Mouse (Mus musculus) embryonic facial prominence, embryonic 12.5 days (tissue): ENCODE data around the gene Pknox2. TPM values are rescaled to one million over a fixed set of nuclear protein-coding genes. Genes with fewer than 3 reads are reported as not detected.

ENCODE experiments used
- ATAC-seq: fragments of 200-750 bp; cut with Nextera tagmentation; 2 replicates; pipeline ENCODE4 v1.8.0; 2017; ENCODE audit not compliant: insufficient number of reproducible peaks, insufficient read depth, low FRiP score, low TSS enrichment
- H3K27ac ChIP-seq: fragments of 300-500 bp; sonication (generic); 2 replicates; pipeline ENCODE4 v1.5.1; 2016; ENCODE audit warnings: mild to moderate bottlenecking
- H3K27me3 ChIP-seq: fragments of 300-500 bp; sonication (generic); 2 replicates; pipeline ENCODE4 v1.6.1; 2016; ENCODE audit warnings: mild to moderate bottlenecking, moderate library complexity
- H3K36me3 ChIP-seq: fragments of 300-500 bp; sonication (generic); 2 replicates; pipeline ENCODE4 v1.6.1; 2016; ENCODE audit warnings: mild to moderate bottlenecking
- H3K4me1 ChIP-seq: fragments of 300-500 bp; sonication (generic); 2 replicates; pipeline ENCODE4 v1.6.1; 2016
- H3K4me2 ChIP-seq: fragments of 300-500 bp; sonication (generic); replicated peaks from 2 replicates; pipeline ENCODE4 v1.6.1; 2016; ENCODE audit warnings: mild to moderate bottlenecking, moderate library complexity
- H3K4me3 ChIP-seq: fragments of 300-500 bp; sonication (generic); 2 replicates; pipeline ENCODE4 v1.5.1; 2016; ENCODE audit warnings: mild to moderate bottlenecking
- H3K9ac ChIP-seq: fragments of 300-500 bp; sonication (generic); 2 replicates; pipeline ENCODE4 v1.6.1; 2016; ENCODE audit warnings: mild to moderate bottlenecking, moderate library complexity
- H3K9me3 ChIP-seq: fragments of 300-500 bp; sonication (generic); 2 replicates; pipeline ENCODE4 v1.6.1; 2016; ENCODE audit warnings: mild to moderate bottlenecking, moderate library complexity
- WGBS: fragments of 180-500 bp; shearing (Covaris S2); methylation state at CpG from one replicate; pipeline ENCODE4 v1.1.7; 2016; 5-methylcytosine and 5-hydroxymethylcytosine counted together
- polyA plus RNA-seq: library from polyadenylated mRNA; unstranded; fragments of >200 nt; fragmentation: Nextera tagmentation; extraction: Ambion mirVana; gene quantifications from 2 replicates; pipeline ENCODE4 v1.2.1, GENCODE M21; 2016

The Pknox2 gene
- polyA plus RNA-seq, 1 experiment from 2014 or later: 20.8 TPM

GRCm38 (mm10) chr9:37037405-37037804 lies 109.8 kb downstream of the Pknox2 start:
- Histone ChIP-seq H3K9ac (no peak overlapping the region), H3K4me1 (peaks cover 31% of the 10 kb centered on the region), H3K9me3 (no peaks in the 10 kb centered on the region), H3K27me3 (no peaks in the 10 kb centered on the region), H3K36me3 (no peaks in the 10 kb centered on the region), H3K27ac (no peak overlapping the region), H3K4me3 (no peak overlapping the region), H3K4me2 (no peak overlapping the region)
- 64% methylated on average over 12 of the region's 12 CpGs for WGBS
- no peak for ATAC-seq

GRCm38 (mm10) chr9:37035248-37035647 lies 112.0 kb downstream of the Pknox2 start:
- no peaks in the 10 kb centered on the region for H3K9me3 ChIP-seq
- no peak overlapping the region for H3K4me2 ChIP-seq
- H3K27ac ChIP-seq: no peak overlapping the region
- H3K36me3 ChIP-seq: no peaks in the 10 kb centered on the region
- 97% methylated on average over 3 of the region's 3 CpGs for WGBS
- H3K4me1 ChIP-seq: peaks cover 42% of the 10 kb centered on the region
- no peak overlapping the region for H3K9ac ChIP-seq
- no peaks in the 10 kb centered on the region for H3K27me3 ChIP-seq
- no peak overlapping the region for H3K4me3 ChIP-seq
- ATAC-seq: no peak

GRCm38 (mm10) chr9:37034316-37034715 lies 112.9 kb downstream of the Pknox2 start:
- H3K9me3 ChIP-seq: no peaks in the 10 kb centered on the region
- H3K4me3 ChIP-seq: no peak overlapping the region
- no peaks in the 10 kb centered on the region for H3K27me3 ChIP-seq
- ATAC-seq: no peak
- H3K36me3 ChIP-seq: no peaks in the 10 kb centered on the region
- no peak overlapping the region for H3K4me2 ChIP-seq
- no peak overlapping the region for H3K9ac ChIP-seq
- H3K27ac ChIP-seq: no peak overlapping the region
- 34% methylated on average over 1 of the region's 1 CpGs for WGBS
- peaks cover 52% of the 10 kb centered on the region for H3K4me1 ChIP-seq

GRCm38 (mm10) chr9:37030347-37031213 lies 116.6 kb downstream of the Pknox2 start:
- Histone ChIP-seq H3K4me3 (no peak overlapping the region), H3K9me3 (no peaks in the 10 kb centered on the region), H3K27ac (peak overlapping the region; percentile 79), H3K9ac (no peak overlapping the region), H3K36me3 (no peaks in the 10 kb centered on the region), H3K4me2 (peak overlapping the region; percentile 23; the same call in 1 of the 2 replicates), H3K4me1 (peaks cover 49% of the 10 kb centered on the region), H3K27me3 (no peaks in the 10 kb centered on the region)
- WGBS: 15% methylated on average over 9 of the region's 9 CpGs
- ATAC-seq: peak; percentile 84

GRCm38 (mm10) chr9:37029811-37030346 lies 117.3 kb downstream of the Pknox2 start:
- Histone ChIP-seq H3K4me1 (peaks cover 52% of the 10 kb centered on the region), H3K36me3 (no peaks in the 10 kb centered on the region), H3K9ac (no peak overlapping the region), H3K27me3 (no peaks in the 10 kb centered on the region), H3K9me3 (no peaks in the 10 kb centered on the region), H3K4me2 (no peak overlapping the region), H3K27ac (peak overlapping the region; percentile 79), H3K4me3 (no peak overlapping the region)
- 39% methylated on average over 3 of the region's 3 CpGs for WGBS
- peak; percentile 6; the same call in 1 of the 2 replicates for ATAC-seq

GRCm38 (mm10) chr9:37027825-37028575 lies 119.2 kb downstream of the Pknox2 start:
- Histone ChIP-seq H3K4me3 (no peak overlapping the region), H3K9ac (no peak overlapping the region), H3K9me3 (no peaks in the 10 kb centered on the region), H3K27ac (no peak overlapping the region), H3K4me2 (no peak overlapping the region), H3K4me1 (peaks cover 43% of the 10 kb centered on the region), H3K36me3 (no peaks in the 10 kb centered on the region), H3K27me3 (no peaks in the 10 kb centered on the region)
- WGBS: 70% methylated on average over 7 of the region's 7 CpGs
- ATAC-seq: no peak

- H3K27ac ChIP-seq: no peak overlapping the region
- no peak for ATAC-seq
- no peak overlapping the region for H3K9ac ChIP-seq
- H3K36me3 ChIP-seq: no peaks in the 10 kb centered on the region
- peaks cover 46% of the 10 kb centered on the region for H3K4me1 ChIP-seq
- no peaks in the 10 kb centered on the region for H3K27me3 ChIP-seq
- WGBS: 53% methylated on average over 3 of the region's 3 CpGs
- H3K4me2 ChIP-seq: no peak overlapping the region
- no peaks in the 10 kb centered on the region for H3K9me3 ChIP-seq
- no peak overlapping the region for H3K4me3 ChIP-seq
Observed at GRCm38 (mm10) chr9:37025913-37026312, 121.3 kb downstream of the Pknox2 start.

GRCm38 (mm10) chr9:37021586-37022230 lies 125.5 kb downstream of the Pknox2 start:
- H3K27ac ChIP-seq: 0 out of 2 replicates have a peak overlapping the region, but pooled peaks have one; percentile 6
- no peaks in the 10 kb centered on the region for H3K9me3 ChIP-seq
- no peak overlapping the region for H3K9ac ChIP-seq
- no peak overlapping the region for H3K4me2 ChIP-seq
- no peaks in the 10 kb centered on the region for H3K27me3 ChIP-seq
- H3K36me3 ChIP-seq: no peaks in the 10 kb centered on the region
- H3K4me1 ChIP-seq: peaks cover 23% of the 10 kb centered on the region; the same call in 1 of the 2 replicates
- WGBS: 31% methylated on average over 3 of the region's 3 CpGs
- H3K4me3 ChIP-seq: no peak overlapping the region
- ATAC-seq: no peak

- Histone ChIP-seq H3K27ac (no peak overlapping the region), H3K36me3 (no peaks in the 10 kb centered on the region), H3K9ac (no peak overlapping the region), H3K27me3 (no peaks in the 10 kb centered on the region), H3K9me3 (no peaks in the 10 kb centered on the region), H3K4me1 (peaks cover 22% of the 10 kb centered on the region), H3K4me3 (no peak overlapping the region), H3K4me2 (no peak overlapping the region)
- 89% methylated on average over 1 of the region's 1 CpGs for WGBS
- no peak for ATAC-seq
Observed at GRCm38 (mm10) chr9:37018154-37018553, 129.1 kb downstream of the Pknox2 start.

- no peak overlapping the region for H3K9ac ChIP-seq
- no peaks in the 10 kb centered on the region for H3K9me3 ChIP-seq
- ATAC-seq: no peak
- H3K4me3 ChIP-seq: no peak overlapping the region
- H3K27ac ChIP-seq: no peak overlapping the region
- H3K4me1 ChIP-seq: peaks cover 24% of the 10 kb centered on the region
- WGBS: 68% methylated on average over 7 of the region's 7 CpGs
- no peaks in the 10 kb centered on the region for H3K36me3 ChIP-seq
- no peak overlapping the region for H3K4me2 ChIP-seq
- no peaks in the 10 kb centered on the region for H3K27me3 ChIP-seq
Observed at GRCm38 (mm10) chr9:37017169-37017568, 130.0 kb downstream of the Pknox2 start.

- Histone ChIP-seq H3K4me1 (peaks cover 20% of the 10 kb centered on the region), H3K27me3 (no peaks in the 10 kb centered on the region), H3K9ac (no peak overlapping the region), H3K4me3 (no peak overlapping the region), H3K9me3 (no peaks in the 10 kb centered on the region), H3K4me2 (no peak overlapping the region), H3K27ac (no peak overlapping the region), H3K36me3 (no peaks in the 10 kb centered on the region)
- ATAC-seq: no peak
Observed at GRCm38 (mm10) chr9:37016165-37016564, 131.0 kb downstream of the Pknox2 start.
